Mouse (Mus musculus) liver, postnatal 0 days (tissue): ENCODE results near the gene Olfr556. TPM values are rescaled to one million over a fixed set of nuclear protein-coding genes. Genes with fewer than 3 reads are reported as not detected.

Experiments used
- ATAC-seq: fragments of 200-750 bp; cut with Nextera tagmentation; 2 replicates; pipeline ENCODE4 v1.8.0; 2017; ENCODE audit warnings: mild to moderate bottlenecking, moderate library complexity
- DNase-seq: peaks from one replicate; pipeline ENCODE4 v3.0.0-alpha.2; 2016
- H3K27ac ChIP-seq: fragments of 300-500 bp; sonication (generic); 2 replicates; pipeline ENCODE4 v1.5.1; 2014; ENCODE audit warnings: antibody characterized with exemption, moderate library complexity, mild to moderate bottlenecking, low read depth
- H3K27me3 ChIP-seq: fragments of 300-500 bp; sonication (generic); 2 replicates; pipeline ENCODE4 v1.6.1; 2014; ENCODE audit warnings: low read length, control low read depth, mixed read lengths; ENCODE audit not compliant: insufficient read depth
- H3K36me3 ChIP-seq: fragments of 300-500 bp; sonication (generic); replicated peaks from 2 replicates; pipeline ENCODE4 v1.6.1; 2014; ENCODE audit warnings: mild to moderate bottlenecking, control low read depth, low read length, moderate library complexity, mixed read lengths; ENCODE audit not compliant: insufficient read depth
- H3K4me1 ChIP-seq: fragments of 300-500 bp; sonication (generic); 2 replicates; pipeline ENCODE4 v1.6.1; 2014; ENCODE audit warnings: antibody characterized with exemption, mild to moderate bottlenecking, control low read depth; ENCODE audit not compliant: insufficient read depth
- H3K4me2 ChIP-seq: fragments of 300-500 bp; sonication (generic); 2 replicates; pipeline ENCODE4 v1.6.1; 2014; ENCODE audit warnings: low read depth, mild to moderate bottlenecking, low read length, moderate library complexity, mixed read lengths
- H3K4me3 ChIP-seq: fragments of 300-500 bp; sonication (generic); 2 replicates; pipeline ENCODE4 v1.5.1; 2014; ENCODE audit warnings: low read depth, low read length
- H3K9ac ChIP-seq: fragments of 300-500 bp; sonication (generic); replicated peaks from 2 replicates; pipeline ENCODE4 v1.6.1; 2014; ENCODE audit warnings: mild to moderate bottlenecking, moderate library complexity
- H3K9me3 ChIP-seq: fragments of 300-500 bp; sonication (generic); 2 replicates; pipeline ENCODE4 v1.6.1; 2016; ENCODE audit warnings: mild to moderate bottlenecking, control low read depth, low read length, mixed read lengths
- CTCF ChIP-seq: sonication (generic); IDR thresholded peaks from 2 replicates; pipeline ENCODE4 v1.5.1; 2016; ENCODE audit warnings: antibody characterized with exemption, low read depth
- EP300 ChIP-seq: IDR thresholded peaks from 2 replicates; pipeline ENCODE4 v1.6.1; 2016; ENCODE audit warnings: antibody characterized with exemption, low read depth, mild to moderate bottlenecking
- WGBS: fragments of 180-500 bp; shearing (Covaris S2); extraction: QIAGEN DNeasy Blood & Tissue Kit; methylation state at CpG from one replicate; pipeline ENCODE4 v1.1.7; 2014; ENCODE audit not compliant: insufficient replicate concordance; 5-methylcytosine and 5-hydroxymethylcytosine counted together
- polyA plus RNA-seq: library from polyadenylated mRNA; unstranded; fragments of >200 nt; fragmentation: Nextera tagmentation; extraction: Ambion mirVana; gene quantifications from 2 replicates; pipeline ENCODE4 v1.2.1, GENCODE M21; 2015

The Olfr556 gene
- polyA plus RNA-seq, 1 experiment from 2014 or later = not detected

GRCm38 (mm10) chr7:102658523-102658922 is 6.2 kb upstream of the Olfr556 start, which contains the start of gene Olfr555:
TSS of gene Olfr555 (plus strand) at chr7:102658823.
- Histone ChIP-seq H3K9me3 (no peaks in the 10 kb centered on the region), H3K4me2 (no peak within 1 kb of the TSS), H3K27ac (no peak within 1 kb of the TSS), H3K4me3 (no peak within 1 kb of the TSS), H3K4me1 (no peaks in the 10 kb centered on the region), H3K9ac (no peak within 1 kb of the TSS), H3K36me3 (no peaks in the 10 kb centered on the region), H3K27me3 (no peaks in the 10 kb centered on the region)
- no peak for DNase-seq
- WGBS = 76% methylated on average over 1 of the region's 1 CpGs
- no peak for ATAC-seq
- TF ChIP-seq CTCF (no peak), EP300 (no peak)

GRCm38 (mm10) chr7:102665378-102665777 is 679 bp downstream of the Olfr556 start:
- WGBS = 31% methylated on average over 2 of the region's 2 CpGs
- Histone ChIP-seq H3K36me3 (no peaks in the 10 kb centered on the region), H3K9ac (no peak overlapping the region), H3K4me3 (no peak overlapping the region), H3K27me3 (no peaks in the 10 kb centered on the region), H3K4me1 (no peaks in the 10 kb centered on the region), H3K9me3 (no peaks in the 10 kb centered on the region), H3K27ac (no peak overlapping the region), H3K4me2 (no peak overlapping the region)
- no peak for ATAC-seq
- no peak for DNase-seq
- peak; percentile 54 for TF ChIP-seq CTCF
- no peak for TF ChIP-seq EP300

- ATAC-seq = no peak
Observed at GRCm38 (mm10) chr7:102676225-102676624, 11.5 kb downstream of the Olfr556 start.

DNA sequence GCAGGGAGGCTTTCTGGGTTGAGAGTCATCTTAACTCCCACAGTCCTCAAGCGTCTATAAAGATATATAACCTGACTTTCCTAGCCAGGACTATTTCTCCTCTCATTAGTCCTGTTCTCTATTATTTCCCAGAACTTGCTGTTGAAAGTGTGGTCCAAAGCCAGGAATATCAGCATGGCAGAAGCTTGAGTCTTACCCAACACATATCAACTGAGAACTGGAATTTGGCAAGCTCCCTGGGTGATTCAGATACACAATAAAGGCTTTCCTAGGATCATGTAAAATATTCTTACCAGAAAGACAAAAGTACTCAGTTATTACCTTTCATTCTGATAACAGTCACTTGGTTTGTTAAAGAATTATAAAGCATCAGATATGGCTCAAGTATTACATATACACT is 17.2 kb downstream of the Olfr556 start:
- H3K4me2 ChIP-seq = no peak overlapping the region
- no peak overlapping the region for H3K9ac ChIP-seq
- no peaks in the 10 kb centered on the region for H3K27me3 ChIP-seq
- H3K9me3 ChIP-seq = no peaks in the 10 kb centered on the region
- DNase-seq (no peak), ATAC-seq (no peak)
- H3K36me3 ChIP-seq = no peaks in the 10 kb centered on the region
- 79% methylated on average over 1 of the region's 1 CpGs for WGBS
- TF ChIP-seq CTCF (no peak), EP300 (no peak)
- no peak overlapping the region for H3K27ac ChIP-seq
- H3K4me1 ChIP-seq = no peaks in the 10 kb centered on the region
- H3K4me3 ChIP-seq = no peak overlapping the region

More at GRCm38 (mm10) chr7:102676225-102676624, 11.5 kb downstream of the Olfr556 start:
- no peaks in the 10 kb centered on the region for H3K4me1 ChIP-seq
- no peak overlapping the region for H3K9ac ChIP-seq
- H3K27ac ChIP-seq = no peak overlapping the region
- 68% methylated on average over 2 of the region's 2 CpGs for WGBS
- no peaks in the 10 kb centered on the region for H3K27me3 ChIP-seq
- no peaks in the 10 kb centered on the region for H3K9me3 ChIP-seq
- H3K36me3 ChIP-seq = no peaks in the 10 kb centered on the region
- H3K4me3 ChIP-seq = no peak overlapping the region
- H3K4me2 ChIP-seq = no peak overlapping the region
- no peak for DNase-seq
- TF ChIP-seq EP300 = no peak
- TF ChIP-seq CTCF = no peak

- Histone ChIP-seq H3K36me3 (no peaks in the 10 kb centered on the region), H3K4me2 (peak within 1 kb of the TSS; percentile 84), H3K27me3 (no peaks in the 10 kb centered on the region), H3K27ac (0 out of 2 replicates have a peak within 1 kb of the TSS, but pooled peaks have one; percentile 11), H3K4me3 (peak within 1 kb of the TSS; percentile 57), H3K9ac (peak within 1 kb of the TSS; percentile 57), H3K9me3 (peaks cover 2% of the 10 kb centered on the region; the same call in 1 of the 2 replicates), H3K4me1 (no peaks in the 10 kb centered on the region)
- 1% methylated on average over 33 of the region's 40 CpGs for WGBS
- DNase-seq (peak; percentile 85), ATAC-seq (peak; percentile 99)
- TF ChIP-seq EP300 = no peak
- TF ChIP-seq CTCF = no peak
Observed at GRCm38 (mm10) chr7:102686944-102687501, 22.3 kb downstream of the Olfr556 start, which contains the start of gene Trim68. TSS of gene Trim68 (minus strand) at chr7:102687327.

- TF ChIP-seq EP300 (no peak), CTCF (peak; percentile 82)
- 65% methylated on average over 5 of the region's 5 CpGs for WGBS
- Histone ChIP-seq H3K27ac (no peak within 1 kb of the TSS), H3K9me3 (peaks cover 2% of the 10 kb centered on the region; the same call in 1 of the 2 replicates), H3K4me2 (no peak within 1 kb of the TSS), H3K4me3 (no peak within 1 kb of the TSS), H3K36me3 (no peaks in the 10 kb centered on the region), H3K4me1 (no peaks in the 10 kb centered on the region), H3K9ac (no peak within 1 kb of the TSS), H3K27me3 (no peaks in the 10 kb centered on the region)
- DNase-seq (peak; percentile 36), ATAC-seq (no peak)
Observed at GRCm38 (mm10) chr7:102695358-102696125, 30.8 kb downstream of the Olfr556 start, which contains the start of gene Olfr557. TSS of gene Olfr557 (plus strand) at chr7:102695910.
